Mouse (Mus musculus) subcutaneous adipose tissue, adult 2 months (tissue): ENCODE data around the gene Cltc. TPM values are rescaled to one million over a fixed set of nuclear protein-coding genes. Genes with fewer than 3 reads are reported as not detected.

ENCODE experiments used
- polyA plus RNA-seq: library from polyadenylated mRNA; depleted of rRNA; stranded (reverse); fragments of >200 nt; gene quantifications from 2 replicates; pipeline ENCODE4 v1.2.3, GENCODE M21; 2012; ENCODE audit warnings: low replicate concordance; rRNA removed

Gene Cltc
- polyA plus RNA-seq, result 108 and 118 TPM in 2 replicates

GRCm38 (mm10) chr11:86757480-86758371 is at the start of gene Cltc:
TSS of gene Cltc (minus strand) at chr11:86757565.

DNA sequence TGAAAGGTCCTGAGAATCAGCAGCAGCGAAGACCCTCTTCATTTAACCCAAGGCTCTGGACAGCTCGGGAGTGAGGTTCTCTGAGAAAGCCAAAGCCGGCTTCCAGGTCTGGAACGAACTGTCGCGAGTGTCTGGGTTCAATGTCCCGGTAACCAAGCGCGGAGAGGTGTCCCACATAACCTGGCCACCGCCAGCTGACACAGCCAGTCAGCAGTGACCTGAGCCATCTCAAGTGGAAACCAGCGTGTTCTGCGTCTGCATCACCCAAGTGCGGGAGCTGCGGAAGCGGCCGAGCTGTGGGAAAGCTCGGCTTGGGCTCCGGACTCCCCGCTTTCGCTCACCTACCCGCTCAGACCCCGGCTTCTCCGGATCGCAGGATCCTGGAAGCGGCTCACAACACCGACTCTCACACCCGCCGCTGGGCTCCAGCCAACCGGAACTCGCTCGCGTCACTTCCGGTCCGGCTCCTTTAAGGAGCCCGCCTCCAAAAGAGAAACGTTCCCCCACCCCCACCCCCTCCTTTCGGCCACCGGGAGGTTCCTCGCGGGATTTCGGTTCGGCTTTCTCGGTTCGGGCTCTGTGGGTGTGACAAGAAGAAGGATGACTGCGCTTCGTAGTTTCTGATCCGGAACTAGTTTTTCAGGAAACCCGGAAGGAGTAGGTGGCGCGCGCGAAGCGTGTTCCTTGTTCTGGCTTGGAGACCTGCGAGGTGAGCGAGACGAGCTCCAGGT is 73.8 kb downstream of the Cltc start, which contains the start of the genes Vmp1 and Ptrh2:
Vmp1 (minus strand) TSS at position 442 of the 731 bp plus-strand sequence.
Ptrh2 (plus strand) TSS at position 591 of the 731 bp plus-strand sequence.

Other genes with a start within 250 kb of the Cltc start
- gene Rps6kb1, start 212.8 kb downstream of the Cltc start, polyA plus RNA-seq, result 10.1 and 11.7 TPM in 2 replicates
- gene Tubd1, start 212.6 kb downstream of the Cltc start, polyA plus RNA-seq, result 5.9 and 8.0 TPM in 2 replicates
- 74.6 and 74.9 TPM in 2 replicates for gene Vmp1, start 73.7 kb downstream of the Cltc start, polyA plus RNA-seq
- gene Ptrh2, start 73.6 kb downstream of the Cltc start, polyA plus RNA-seq, result 4.8 and 7.7 TPM in 2 replicates
- 5.2 and 7.8 TPM in 2 replicates for gene Dhx40, start 50.2 kb upstream of the Cltc start, polyA plus RNA-seq
- 12.5 and 14.9 TPM in 2 replicates for gene Ypel2, start 236.1 kb upstream of the Cltc start, polyA plus RNA-seq